Mouse (Mus musculus): ENCODE results near the gene Igf1r. TPM values are rescaled to one million over a fixed set of nuclear protein-coding genes. Genes with fewer than 3 reads are reported as not detected.

Gene Igf1r
- polyA plus RNA-seq, 1 experiment from 2014 or later = 19.0 TPM

- no peaks in the 10 kb centered on the region for H3K36me3 ChIP-seq
- H3K4me2 ChIP-seq = no peak overlapping the region
- H3K9me3 ChIP-seq (replicated peaks) = no peaks in the 10 kb centered on the region
- H3K9ac ChIP-seq (replicated peaks) = no peak overlapping the region
- H3K4me3 ChIP-seq (replicated peaks) = no peak overlapping the region
- no peak for ATAC-seq (ENCODE audit: low FRiP score)
- no peak overlapping the region for H3K27ac ChIP-seq (replicated peaks)
- H3K27me3 ChIP-seq (replicated peaks) = no peaks in the 10 kb centered on the region
- no peaks in the 10 kb centered on the region for H3K4me1 ChIP-seq
- 85% methylated on average over 7 of the region's 7 CpGs for whole genome bisulfite sequencing
Observed at GRCm38 (mm10) chr7:67936801-67937200, 15.8 kb upstream of the Igf1r start.

GRCm38 (mm10) chr7:67943805-67944204 is 8.8 kb upstream of the Igf1r start:
- H3K9me3 ChIP-seq (replicated peaks) = no peaks in the 10 kb centered on the region
- WGBS = 86% methylated on average over 9 of the region's 9 CpGs
- H3K4me3 ChIP-seq (replicated peaks) = no peak overlapping the region
- H3K4me1 ChIP-seq = no peaks in the 10 kb centered on the region
- H3K27ac ChIP-seq (replicated peaks) = no peak overlapping the region
- no peaks in the 10 kb centered on the region for H3K36me3 ChIP-seq
- no peak overlapping the region for H3K9ac ChIP-seq (replicated peaks)
- H3K27me3 ChIP-seq (replicated peaks) = 0 out of 2 replicates have a peak, but pooled peaks cover 4% of the 10 kb centered on the region
- no peak for ATAC-seq (ENCODE audit: low FRiP score)
- no peak overlapping the region for H3K4me2 ChIP-seq

- Histone ChIP-seq H3K4me3 (replicated peaks) (no peak overlapping the region), H3K36me3 (no peaks in the 10 kb centered on the region), H3K9me3 (replicated peaks) (no peaks in the 10 kb centered on the region), H3K4me2 (no peak overlapping the region), H3K27me3 (replicated peaks) (0 out of 2 replicates have a peak, but pooled peaks cover 4% of the 10 kb centered on the region), H3K4me1 (no peaks in the 10 kb centered on the region), H3K27ac (replicated peaks) (no peak overlapping the region), H3K9ac (replicated peaks) (no peak overlapping the region)
- ATAC-seq (ENCODE audit: low FRiP score) = no peak
- WGBS = 92% methylated on average over 1 of the region's 1 CpGs
Observed at GRCm38 (mm10) chr7:67946901-67947300, 5.7 kb upstream of the Igf1r start.

- Histone ChIP-seq H3K9ac (replicated peaks) (peak overlapping the region; percentile 79), H3K4me1 (peaks cover 21% of the 10 kb centered on the region), H3K4me2 (peak overlapping the region; percentile 99), H3K27ac (replicated peaks) (peak overlapping the region; percentile 99), H3K36me3 (no peaks in the 10 kb centered on the region), H3K9me3 (replicated peaks) (no peaks in the 10 kb centered on the region), H3K27me3 (replicated peaks) (0 out of 2 replicates have a peak, but pooled peaks cover 4% of the 10 kb centered on the region), H3K4me3 (replicated peaks) (peak overlapping the region; percentile 77)
- no peak; the same call in 1 of the 2 replicates for ATAC-seq (ENCODE audit: low FRiP score)
- WGBS = under 1% methylated on average over 24 of the region's 24 CpGs
Observed at GRCm38 (mm10) chr7:67950346-67950814, 2.2 kb upstream of the Igf1r start.

- peak; percentile 81 for ATAC-seq (ENCODE audit: low FRiP score)
- Histone ChIP-seq H3K4me2 (peak overlapping the region; percentile 99), H3K4me1 (peaks cover 27% of the 10 kb centered on the region), H3K4me3 (replicated peaks) (peak overlapping the region; percentile 77), H3K9ac (replicated peaks) (peak overlapping the region; percentile 79), H3K27me3 (replicated peaks) (0 out of 2 replicates have a peak, but pooled peaks cover 4% of the 10 kb centered on the region), H3K9me3 (replicated peaks) (no peaks in the 10 kb centered on the region), H3K36me3 (no peaks in the 10 kb centered on the region), H3K27ac (replicated peaks) (peak overlapping the region; percentile 99)
- WGBS = under 1% methylated on average over 62 of the region's 71 CpGs
Observed at GRCm38 (mm10) chr7:67950815-67951531, 1.7 kb upstream of the Igf1r start.

GRCm38 (mm10) chr7:67951532-67952035 is 1.0 kb upstream of the Igf1r start:
- H3K4me1 ChIP-seq = peaks cover 33% of the 10 kb centered on the region
- peak overlapping the region; percentile 77 for H3K4me3 ChIP-seq (replicated peaks)
- H3K27me3 ChIP-seq (replicated peaks) = 0 out of 2 replicates have a peak, but pooled peaks cover 3% of the 10 kb centered on the region
- under 1% methylated on average over 40 of the region's 73 CpGs for WGBS
- peak overlapping the region; percentile 99 for H3K4me2 ChIP-seq
- H3K9me3 ChIP-seq (replicated peaks) = no peaks in the 10 kb centered on the region
- peak overlapping the region; percentile 99 for H3K27ac ChIP-seq (replicated peaks)
- ATAC-seq (ENCODE audit: low FRiP score) = peak; percentile 83
- H3K36me3 ChIP-seq = no peaks in the 10 kb centered on the region
- peak overlapping the region; percentile 86 for H3K9ac ChIP-seq (replicated peaks)

GRCm38 (mm10) chr7:67952036-67952681 is 468 bp upstream of the Igf1r start:
- Histone ChIP-seq H3K9me3 (replicated peaks) (no peaks in the 10 kb centered on the region), H3K27me3 (replicated peaks) (no peaks in the 10 kb centered on the region), H3K4me2 (peak overlapping the region; percentile 99), H3K27ac (replicated peaks) (peak overlapping the region; percentile 99), H3K9ac (replicated peaks) (peak overlapping the region; percentile 86), H3K4me1 (peaks cover 37% of the 10 kb centered on the region), H3K36me3 (no peaks in the 10 kb centered on the region), H3K4me3 (replicated peaks) (peak overlapping the region; percentile 77)
- WGBS = under 1% methylated on average over 78 of the region's 91 CpGs
- ATAC-seq (ENCODE audit: low FRiP score) = peak; percentile 55

GRCm38 (mm10) chr7:67953764-67954242 is 1.2 kb downstream of the Igf1r start:
- no peaks in the 10 kb centered on the region for H3K9me3 ChIP-seq (replicated peaks)
- under 1% methylated on average over 22 of the region's 23 CpGs for WGBS
- peak overlapping the region; percentile 99 for H3K4me2 ChIP-seq
- no peak for ATAC-seq (ENCODE audit: low FRiP score)
- H3K4me1 ChIP-seq = peaks cover 49% of the 10 kb centered on the region
- no peaks in the 10 kb centered on the region for H3K36me3 ChIP-seq
- peak overlapping the region; percentile 77 for H3K4me3 ChIP-seq (replicated peaks)
- no peaks in the 10 kb centered on the region for H3K27me3 ChIP-seq (replicated peaks)
- 0 out of 2 replicates have a peak overlapping the region, but pooled peaks have one; percentile 99 for H3K27ac ChIP-seq (replicated peaks)
- H3K9ac ChIP-seq (replicated peaks) = peak overlapping the region; percentile 86

GRCm38 (mm10) chr7:67954591-67955185 is 2.1 kb downstream of the Igf1r start:
- Histone ChIP-seq H3K4me2 (peak overlapping the region; percentile 99), H3K4me3 (replicated peaks) (peak overlapping the region; percentile 77), H3K27ac (replicated peaks) (no peak overlapping the region; the same call in 1 of the 2 replicates), H3K4me1 (peaks cover 49% of the 10 kb centered on the region), H3K9me3 (replicated peaks) (no peaks in the 10 kb centered on the region), H3K27me3 (replicated peaks) (no peaks in the 10 kb centered on the region), H3K9ac (replicated peaks) (peak overlapping the region; percentile 86), H3K36me3 (no peaks in the 10 kb centered on the region)
- no peak for ATAC-seq (ENCODE audit: low FRiP score)
- 4% methylated on average over 10 of the region's 10 CpGs for WGBS

GRCm38 (mm10) chr7:67955276-67955675 is 2.6 kb downstream of the Igf1r start:
- H3K27ac ChIP-seq (replicated peaks) = no peak overlapping the region
- H3K9me3 ChIP-seq (replicated peaks) = no peaks in the 10 kb centered on the region
- peak overlapping the region; percentile 86; the same call in 1 of the 2 replicates for H3K9ac ChIP-seq (replicated peaks)
- peak overlapping the region; percentile 77 for H3K4me3 ChIP-seq (replicated peaks)
- peaks cover 53% of the 10 kb centered on the region for H3K4me1 ChIP-seq
- no peaks in the 10 kb centered on the region for H3K36me3 ChIP-seq
- no peak for ATAC-seq (ENCODE audit: low FRiP score)
- WGBS = 14% methylated on average over 5 of the region's 5 CpGs
- no peaks in the 10 kb centered on the region for H3K27me3 ChIP-seq (replicated peaks)
- peak overlapping the region; percentile 99 for H3K4me2 ChIP-seq

- WGBS = 68% methylated on average over 6 of the region's 6 CpGs
- H3K4me1 ChIP-seq = peaks cover 72% of the 10 kb centered on the region
- H3K9ac ChIP-seq (replicated peaks) = no peak overlapping the region
- H3K4me3 ChIP-seq (replicated peaks) = no peak overlapping the region
- H3K27ac ChIP-seq (replicated peaks) = no peak overlapping the region
- no peaks in the 10 kb centered on the region for H3K9me3 ChIP-seq (replicated peaks)
- no peak for ATAC-seq (ENCODE audit: low FRiP score)
- no peaks in the 10 kb centered on the region for H3K27me3 ChIP-seq (replicated peaks)
- H3K36me3 ChIP-seq = no peaks in the 10 kb centered on the region
- H3K4me2 ChIP-seq = no peak overlapping the region
Observed at GRCm38 (mm10) chr7:67957376-67957775, 4.7 kb downstream of the Igf1r start.

Data from neural tube, embryonic 15.5 days (tissue).